Mouse (Mus musculus) liver, embryonic 14.5 days (tissue): ENCODE results near the gene Dnaaf3.

Source experiments
- CTCF ChIP-seq: IDR thresholded peaks from 2 replicates; pipeline ENCODE4 v1.5.1; 2016; ENCODE audit warnings: antibody characterized with exemption, low read depth, control low read depth
- EP300 ChIP-seq: IDR thresholded peaks from 2 replicates; pipeline ENCODE4 v1.6.1; 2016; ENCODE audit warnings: antibody characterized with exemption, low read depth

DNA sequence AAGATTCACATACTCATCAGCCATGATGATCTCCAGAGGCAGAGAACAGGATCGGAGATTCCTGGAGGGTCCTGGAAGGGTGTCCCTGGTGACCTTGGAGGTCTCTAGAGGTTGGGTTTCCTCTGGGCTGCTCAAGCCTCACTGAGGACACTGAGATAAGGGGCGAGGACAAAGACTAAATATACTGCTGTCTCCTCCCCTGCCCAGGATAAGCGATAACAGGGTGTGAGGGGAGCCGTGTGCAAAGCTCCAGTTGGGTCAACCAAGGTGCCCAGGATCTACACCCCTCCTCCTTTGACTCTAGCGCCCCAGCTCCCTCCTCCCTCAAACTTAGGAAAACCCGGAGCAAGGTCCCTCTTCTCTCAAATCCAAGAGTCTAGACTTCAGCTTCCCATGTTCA is 10.0 kb downstream of the Dnaaf3 start:
- TF ChIP-seq CTCF, result no peak
- TF ChIP-seq EP300, result no peak
